Mouse (Mus musculus): Measurements from ENCODE around the gene Gpbar1. TPM values are rescaled to one million over a fixed set of nuclear protein-coding genes. Genes with fewer than 3 reads are reported as not detected.

The Gpbar1 gene
- total RNA-seq, 1 experiment = 0.45 TPM

DNA sequence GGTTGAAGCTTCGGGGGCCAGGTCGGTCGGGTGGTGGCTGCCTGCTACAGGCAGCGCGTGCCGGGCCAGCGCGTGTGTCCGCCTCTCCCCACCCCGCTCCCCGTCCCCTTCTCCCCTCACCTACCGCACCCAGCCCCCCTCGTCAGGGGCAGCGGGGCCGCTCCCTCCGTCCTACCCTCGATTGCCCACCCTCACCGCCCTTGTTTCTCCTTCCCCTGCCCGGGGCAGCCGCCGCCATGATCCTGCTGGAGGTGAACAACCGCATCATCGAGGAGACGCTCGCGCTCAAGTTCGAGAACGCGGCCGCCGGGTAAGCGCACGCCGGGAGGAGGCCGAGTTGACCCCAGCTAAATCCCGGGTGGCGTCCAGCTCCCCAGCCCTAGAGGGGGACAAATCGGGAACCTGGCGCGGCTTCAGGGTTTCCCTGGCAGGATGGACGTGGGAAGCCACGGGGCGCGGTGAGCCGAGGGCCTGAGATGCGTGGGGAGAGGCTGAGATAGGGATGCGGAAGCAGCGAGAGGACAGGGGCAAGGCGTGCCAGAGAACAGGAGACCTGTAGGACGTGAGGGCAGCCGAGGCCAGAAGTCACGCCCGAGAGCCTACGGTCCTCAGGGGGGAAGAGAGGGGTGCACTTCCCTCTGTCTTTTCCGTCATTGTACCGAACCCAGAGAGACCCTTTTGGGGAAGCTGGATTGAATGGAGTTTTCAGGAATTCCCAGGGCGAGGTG lies 41.6 kb upstream of the Gpbar1 start:
- in situ Hi-C loops (cut with MboI; ENCODE audit: low sequenced_read_pairs in 2 of 2, unreplicated experiment in 2 of 2) = no loop called here
- peaks cover 2% of the 10 kb centered on the region; the same call in 1 of the 2 replicates for H3K36me3 ChIP-seq (ENCODE audit: control insufficient read depth, insufficient read depth, low read length, poor library complexity, severe bottlenecking)
- H3K9ac ChIP-seq (ENCODE audit: insufficient read depth, low read depth, low read length, poor library complexity, severe bottlenecking) = peak overlapping the region; percentile 91
- TF ChIP-seq MAFK (IDR thresholded peaks at IDR 0.05; ENCODE audit: insufficient read depth, low read depth, low read length) (no peak), ZC3H11A (IDR thresholded peaks at IDR 0.05; ENCODE audit: borderline replicate concordance, low read depth, low read length) (no peak), HCFC1 (IDR thresholded peaks at IDR 0.05; ENCODE audit: borderline replicate concordance, insufficient read depth, low read length) (no peak), CHD2 (IDR thresholded peaks at IDR 0.05; ENCODE audit: low read depth, low read length) (no peak), ZNF384 (IDR thresholded peaks at IDR 0.05; ENCODE audit: low read depth, low read length) (no peak)
- peaks cover 5 to 9% of the 10 kb centered on the region in 2 experiments; a peak in 3 of 4 replicates for H3K4me1 ChIP-seq (ENCODE audit: control insufficient read depth in 2 of 2, insufficient read depth in 2 of 2, low read length in 2 of 2, poor library complexity in 1 of 2)
- peak overlapping the region; percentile 93 to 95 for H3K4me3 ChIP-seq (ENCODE audit: insufficient read depth in 1 of 2, low read depth in 1 of 2, low read length in 2 of 2, poor library complexity in 1 of 2, severe bottlenecking in 1 of 2)
- H3K27ac ChIP-seq (ENCODE audit: insufficient read depth, low read depth, low read length, poor library complexity, severe bottlenecking) = peak overlapping the region; percentile 56
- H3K9me3 ChIP-seq (ENCODE audit: control insufficient read depth, insufficient read depth, low read depth, low read length) = no peaks in the 10 kb centered on the region
- DNase-seq (ENCODE audit: low read depth, low spot score) = no peak

DNA sequence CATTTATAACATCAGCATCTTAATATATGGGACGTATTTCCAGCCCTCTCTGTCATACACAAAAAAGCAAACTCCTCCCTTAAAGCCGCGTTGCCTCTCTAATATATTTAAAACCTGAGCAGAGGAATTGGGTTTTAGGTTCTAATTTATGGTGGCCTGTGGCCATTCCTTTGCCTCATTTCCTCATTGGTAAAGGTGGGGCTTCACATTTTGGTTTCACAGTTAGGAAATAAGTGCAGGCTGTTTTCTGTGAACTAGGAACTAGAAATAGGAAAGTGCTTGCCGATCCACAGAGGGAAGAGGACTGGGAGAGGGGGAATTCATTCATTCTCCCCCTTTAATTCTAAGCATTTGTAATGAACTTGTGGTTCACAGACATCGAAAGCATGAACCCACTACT lies 40.7 kb upstream of the Gpbar1 start:
- H3K9ac ChIP-seq (ENCODE audit: insufficient read depth, low read depth, low read length, poor library complexity, severe bottlenecking) = peak overlapping the region; percentile 25; the same call in 1 of the 2 replicates
- H3K9me3 ChIP-seq (ENCODE audit: control insufficient read depth, insufficient read depth, low read depth, low read length) = no peaks in the 10 kb centered on the region
- H3K27ac ChIP-seq (ENCODE audit: insufficient read depth, low read depth, low read length, poor library complexity, severe bottlenecking) = no peak overlapping the region
- peaks cover 5 to 9% of the 10 kb centered on the region in 2 experiments; a peak in 3 of 4 replicates for H3K4me1 ChIP-seq (ENCODE audit: control insufficient read depth in 2 of 2, insufficient read depth in 2 of 2, low read length in 2 of 2, poor library complexity in 1 of 2)
- H3K4me3 ChIP-seq (ENCODE audit: insufficient read depth in 1 of 2, low read depth in 1 of 2, low read length in 2 of 2, poor library complexity in 1 of 2, severe bottlenecking in 1 of 2) = peak overlapping the region; percentile 93 to 95; a peak in 3 of 4 replicates
- TF ChIP-seq CHD2 (IDR thresholded peaks at IDR 0.05; ENCODE audit: low read depth, low read length) (no peak), ZC3H11A (IDR thresholded peaks at IDR 0.05; ENCODE audit: borderline replicate concordance, low read depth, low read length) (no peak), HCFC1 (IDR thresholded peaks at IDR 0.05; ENCODE audit: borderline replicate concordance, insufficient read depth, low read length) (no peak), MAFK (IDR thresholded peaks at IDR 0.05; ENCODE audit: insufficient read depth, low read depth, low read length) (no peak), ZNF384 (IDR thresholded peaks at IDR 0.05; ENCODE audit: low read depth, low read length) (no peak)
- in situ Hi-C loops (cut with MboI; ENCODE audit: low sequenced_read_pairs in 2 of 2, unreplicated experiment in 2 of 2) = no loop called here
- peaks cover 2% of the 10 kb centered on the region; the same call in 1 of the 2 replicates for H3K36me3 ChIP-seq (ENCODE audit: control insufficient read depth, insufficient read depth, low read length, poor library complexity, severe bottlenecking)
- no peak for DNase-seq (ENCODE audit: low read depth, low spot score)

DNA sequence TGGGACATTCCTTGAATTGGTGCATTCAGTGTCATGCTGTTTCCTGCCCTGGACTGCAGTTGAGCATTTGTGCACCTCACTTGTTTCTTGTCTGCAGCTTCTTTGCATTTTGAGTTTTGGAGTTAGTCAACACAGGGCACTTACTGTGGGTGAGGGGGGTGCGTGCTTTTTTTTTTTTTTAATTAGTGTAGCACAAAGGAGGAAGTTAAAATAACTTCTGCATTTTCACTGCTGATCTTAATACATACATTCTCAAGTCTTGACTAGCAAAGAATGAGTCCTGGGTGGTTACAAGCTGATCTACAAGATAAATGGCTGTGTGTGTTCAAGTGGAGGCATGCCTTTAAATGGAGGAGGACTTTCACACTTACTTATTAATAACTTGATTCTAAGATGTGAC lies 40.2 kb upstream of the Gpbar1 start:
- Histone ChIP-seq H3K4me1 (ENCODE audit: control insufficient read depth in 2 of 2, insufficient read depth in 2 of 2, low read length in 2 of 2, poor library complexity in 1 of 2) (peaks cover 5 to 9% of the 10 kb centered on the region in 2 experiments; a peak in 3 of 4 replicates), H3K9ac (ENCODE audit: insufficient read depth, low read depth, low read length, poor library complexity, severe bottlenecking) (no peak overlapping the region), H3K9me3 (ENCODE audit: control insufficient read depth, insufficient read depth, low read depth, low read length) (no peaks in the 10 kb centered on the region), H3K36me3 (ENCODE audit: control insufficient read depth, insufficient read depth, low read length, poor library complexity, severe bottlenecking) (peaks cover 2% of the 10 kb centered on the region; the same call in 1 of the 2 replicates), H3K4me3 (ENCODE audit: insufficient read depth in 1 of 2, low read depth in 1 of 2, low read length in 2 of 2, poor library complexity in 1 of 2, severe bottlenecking in 1 of 2) (peak overlapping the region; percentile 93 to 95; a peak in 2 of 4 replicates), H3K27ac (ENCODE audit: insufficient read depth, low read depth, low read length, poor library complexity, severe bottlenecking) (no peak overlapping the region)
- TF ChIP-seq HCFC1 (IDR thresholded peaks at IDR 0.05; ENCODE audit: borderline replicate concordance, insufficient read depth, low read length) = no peak
- in situ Hi-C loops (cut with MboI; ENCODE audit: low sequenced_read_pairs in 2 of 2, unreplicated experiment in 2 of 2) = no loop called here
- DNase-seq (ENCODE audit: low read depth, low spot score) = no peak

DNA sequence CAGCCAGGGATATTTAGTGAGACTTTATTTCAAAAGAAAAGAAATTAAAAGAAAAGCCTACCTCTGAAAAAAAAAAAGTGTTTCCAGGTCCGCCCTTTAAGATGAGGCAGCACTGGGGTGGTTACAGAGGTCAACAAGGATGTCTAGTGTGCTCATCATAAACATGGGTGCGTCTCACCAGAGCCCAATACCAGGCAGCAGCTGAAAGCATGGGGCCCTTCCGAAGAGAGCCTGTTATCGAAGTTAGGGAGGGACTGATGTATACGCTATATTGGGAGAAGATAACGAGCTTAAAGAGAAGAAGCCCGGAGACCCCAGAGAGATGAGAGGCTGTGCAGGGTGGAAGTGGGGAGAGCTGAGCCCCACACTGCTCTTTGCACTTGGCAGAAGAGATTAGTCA lies 39.2 kb upstream of the Gpbar1 start:
- 0 out of 2 replicates have a peak overlapping the region, but pooled peaks have one; percentile 19 for H3K9ac ChIP-seq (ENCODE audit: insufficient read depth, low read depth, low read length, poor library complexity, severe bottlenecking)
- DNase-seq (ENCODE audit: low read depth, low spot score) = no peak
- in situ Hi-C loops (cut with MboI; ENCODE audit: low sequenced_read_pairs in 2 of 2, unreplicated experiment in 2 of 2) = no loop called here
- TF ChIP-seq CHD2 (IDR thresholded peaks at IDR 0.05; ENCODE audit: low read depth, low read length) (no peak), HCFC1 (IDR thresholded peaks at IDR 0.05; ENCODE audit: borderline replicate concordance, insufficient read depth, low read length) (no peak), ZC3H11A (IDR thresholded peaks at IDR 0.05; ENCODE audit: borderline replicate concordance, low read depth, low read length) (no peak), ZNF384 (IDR thresholded peaks at IDR 0.05; ENCODE audit: low read depth, low read length) (no peak), MAFK (IDR thresholded peaks at IDR 0.05; ENCODE audit: insufficient read depth, low read depth, low read length) (no peak)
- H3K36me3 ChIP-seq (ENCODE audit: control insufficient read depth, insufficient read depth, low read length, poor library complexity, severe bottlenecking) = peaks cover 2% of the 10 kb centered on the region; the same call in 1 of the 2 replicates
- no peak overlapping the region for H3K27ac ChIP-seq (ENCODE audit: insufficient read depth, low read depth, low read length, poor library complexity, severe bottlenecking)
- no peaks in the 10 kb centered on the region for H3K9me3 ChIP-seq (ENCODE audit: control insufficient read depth, insufficient read depth, low read depth, low read length)
- H3K4me3 ChIP-seq (ENCODE audit: insufficient read depth in 1 of 2, low read depth in 1 of 2, low read length in 2 of 2, poor library complexity in 1 of 2, severe bottlenecking in 1 of 2) = no peak overlapping the region
- H3K4me1 ChIP-seq (ENCODE audit: control insufficient read depth in 2 of 2, insufficient read depth in 2 of 2, low read length in 2 of 2, poor library complexity in 1 of 2) = peaks cover 5 to 11% of the 10 kb centered on the region in 2 experiments

Measured in ES-E14 (cell line).